Mouse (Mus musculus) spleen, adult 2 months (tissue): Measurements from ENCODE around the gene Vhl.

ENCODE experiments used
- CTCF ChIP-seq: fragments of 200-500 bp; IDR thresholded peaks from 2 replicates; pipeline ENCODE4 v1.5.1; 2011; ENCODE audit warnings: mild to moderate bottlenecking, inconsistent platforms; ENCODE audit not compliant: insufficient read depth, insufficient read length, insufficient replicate concordance; ENCODE audit errors: extremely low read depth
- POLR2A ChIP-seq: fragments of 200-500 bp; IDR thresholded peaks from 2 replicates; pipeline ENCODE4 v1.6.1; 2011; ENCODE audit warnings: low read depth, low read length, inconsistent platforms

- TF ChIP-seq CTCF (no peak), POLR2A (no peak)
These were observed 18.8 kb downstream of the Vhl start for GRCm38 (mm10) chr6:113642605-113643004.
